Mouse (Mus musculus) MEL (cell line): ENCODE results near the gene Tmem108.

Source experiments
- EP300 ChIP-seq, 2 experiments: IDR thresholded peaks; 2 replicates each; pipeline ENCODE4 v1.6.1; 2011; ENCODE audit warnings: improper control_type of control experiment in 2 of 2, low read length in 2 of 2, low read depth in 1 of 2, mild to moderate bottlenecking in 1 of 2
- GABPA ChIP-seq: IDR thresholded peaks from 2 replicates; pipeline ENCODE4 v1.6.1; 2012; ENCODE audit warnings: low read depth, mild to moderate bottlenecking, inconsistent platforms, low read length, improper control_type of control experiment, moderate library complexity
- POLR2A ChIP-seq, 2 experiments: IDR thresholded peaks; 2 replicates each; pipeline ENCODE4 v1.6.1; 2011 to 2012; ENCODE audit warnings: low read length in 2 of 2, mild to moderate bottlenecking in 2 of 2, control low read depth in 1 of 2, improper control_type of control experiment in 1 of 2, low read depth in 1 of 2, moderate library complexity in 1 of 2; ENCODE audit not compliant: control insufficient read depth in 1 of 2, insufficient read depth in 1 of 2, poor library complexity in 1 of 2
- POLR2AphosphoS5 ChIP-seq: IDR thresholded peaks from 2 replicates; pipeline ENCODE4 v1.6.1; 2012; ENCODE audit warnings: low read depth, borderline replicate concordance, mild to moderate bottlenecking, inconsistent platforms, low read length, moderate library complexity, mixed read lengths

DNA sequence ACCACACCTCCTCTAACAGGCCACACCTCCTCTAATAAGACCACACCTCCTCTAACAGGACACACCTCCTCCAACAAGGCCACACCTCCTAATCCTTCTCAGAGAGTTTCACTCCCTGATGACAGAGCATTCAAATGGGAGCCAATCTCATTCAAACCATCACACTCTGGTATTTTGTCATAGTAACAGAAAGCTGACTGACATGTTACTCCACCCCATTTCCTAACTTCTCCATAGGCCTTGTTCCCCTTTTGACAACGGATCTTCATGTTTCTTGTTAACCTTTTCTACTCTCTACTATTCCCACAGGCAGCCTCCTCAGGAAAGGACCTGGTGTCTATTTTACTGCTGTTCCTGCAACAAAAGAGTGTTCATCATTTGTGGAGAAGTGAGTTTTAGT is 199.6 kb downstream of the Tmem108 start:
- TF ChIP-seq EP300 (IDR thresholded peaks at IDR 0.05; ENCODE audit: low read depth in 1 of 2, low read length in 2 of 2) (no peak), POLR2A (IDR thresholded peaks at IDR 0.05; ENCODE audit: control insufficient read depth in 1 of 2, insufficient read depth in 1 of 2, low read depth in 1 of 2, low read length in 2 of 2, poor library complexity in 1 of 2) (no peak), POLR2AphosphoS5 (no peak), GABPA (no peak)
